Mouse (Mus musculus) testis, adult 2 months (tissue): ENCODE measurements at regions not wholly inside any gene's neighbourhood (a gene's known extent, or its start where the extent isn't known, plus 50 kb on each side); places are given as distances from the start of the nearest gene placed in this dataset.

ENCODE experiments used
- H3K27ac ChIP-seq: fragments of 200-500 bp; 2 replicates; pipeline ENCODE4 v1.5.1; 2012; ENCODE audit warnings: low read depth, low read length; ENCODE audit not compliant: control insufficient read depth, insufficient read depth
- H3K27me3 ChIP-seq: fragments of 200-500 bp; 2 replicates; pipeline ENCODE4 v1.6.1; 2012; ENCODE audit warnings: mild to moderate bottlenecking, low read length, moderate library complexity; ENCODE audit not compliant: control insufficient read depth, insufficient read depth
- H3K36me3 ChIP-seq: fragments of 200-500 bp; 2 replicates; pipeline ENCODE4 v1.6.1; 2012; ENCODE audit warnings: mild to moderate bottlenecking, low read length; ENCODE audit not compliant: control insufficient read depth, insufficient read depth
- H3K4me1 ChIP-seq: fragments of 200-500 bp; 2 replicates; pipeline ENCODE4 v1.6.1; 2012; ENCODE audit warnings: low read length; ENCODE audit not compliant: control insufficient read depth, insufficient read depth
- H3K4me3 ChIP-seq: fragments of 200-500 bp; 2 replicates; pipeline ENCODE4 v1.5.1; 2012; ENCODE audit warnings: low read depth, mild to moderate bottlenecking, low read length, moderate library complexity, mixed read lengths; ENCODE audit not compliant: control insufficient read depth
- CTCF ChIP-seq: fragments of 200-500 bp; IDR thresholded peaks from 2 replicates; pipeline ENCODE4 v1.5.1; 2012; ENCODE audit warnings: low read depth, mild to moderate bottlenecking, inconsistent platforms, low read length, moderate library complexity; ENCODE audit not compliant: control insufficient read depth, insufficient read depth, insufficient replicate concordance
- POLR2A ChIP-seq: fragments of 200-500 bp; IDR thresholded peaks from 2 replicates; pipeline ENCODE4 v1.6.1; 2012; ENCODE audit warnings: low read depth, mild to moderate bottlenecking, inconsistent platforms, low read length, moderate library complexity; ENCODE audit not compliant: control insufficient read depth

DNA sequence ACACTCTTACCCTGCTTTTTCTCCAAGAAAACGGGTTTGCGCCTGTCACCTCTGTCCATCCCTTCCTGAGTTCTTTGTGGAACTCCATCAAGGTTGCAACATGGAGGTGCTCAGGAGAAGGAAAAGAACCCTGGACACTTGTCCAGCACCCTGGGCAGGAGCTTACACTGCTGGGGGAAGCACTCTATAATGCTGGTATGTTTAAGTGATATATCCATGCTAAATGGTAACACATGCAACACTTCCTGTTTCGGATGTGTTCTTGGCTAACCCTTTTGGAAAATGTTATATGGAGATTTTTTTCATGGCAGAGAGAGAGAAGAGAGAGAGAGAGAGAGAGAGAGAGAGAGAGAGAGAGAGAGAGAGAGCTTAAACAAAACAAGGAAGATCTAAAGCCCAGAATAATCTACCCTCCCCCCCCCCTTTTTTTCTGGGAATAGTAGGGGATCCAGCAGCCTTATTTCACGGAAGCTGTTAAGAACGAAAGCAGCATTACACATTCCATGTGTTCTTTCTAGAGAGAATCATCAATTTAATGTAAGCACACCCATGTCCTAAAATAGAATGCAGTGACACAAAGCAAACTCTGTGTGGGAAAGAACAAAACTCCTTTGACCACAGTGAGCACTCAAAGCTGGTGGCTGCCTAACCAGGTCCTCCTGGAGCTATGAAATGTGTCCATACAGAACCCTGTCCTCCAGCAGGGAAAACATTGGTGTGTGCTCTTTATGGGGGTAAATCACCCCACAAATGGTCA lies 272.6 kb downstream of the Pten start:
- no peaks in the 10 kb centered on the region for H3K36me3 ChIP-seq
- H3K4me3 ChIP-seq = no peak overlapping the region
- TF ChIP-seq CTCF (no peak), POLR2A (no peak)
- H3K27me3 ChIP-seq = no peaks in the 10 kb centered on the region
- H3K27ac ChIP-seq = no peak overlapping the region
- H3K4me1 ChIP-seq = no peaks in the 10 kb centered on the region

DNA sequence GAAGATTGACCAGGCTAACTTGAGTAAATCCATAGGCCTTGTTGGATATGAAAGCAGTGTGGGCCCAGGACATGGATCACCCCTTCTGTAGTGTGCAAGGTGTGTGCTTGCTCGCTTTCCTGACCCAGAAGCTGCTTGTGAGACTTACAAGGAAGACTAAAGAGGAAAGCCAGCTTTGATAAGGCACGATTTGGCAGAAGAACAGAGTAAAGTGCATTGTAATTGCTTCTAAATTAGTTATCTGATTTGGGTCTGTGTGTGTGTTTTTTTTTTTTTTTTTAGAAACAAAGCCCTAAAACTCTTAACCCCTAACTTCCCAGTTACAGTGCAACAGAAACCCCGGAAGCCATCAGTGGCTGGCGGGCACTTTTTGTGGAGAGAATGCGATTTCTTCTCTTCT lies 283.2 kb downstream of the Pten start:
- H3K4me1 ChIP-seq = no peaks in the 10 kb centered on the region

DNA sequence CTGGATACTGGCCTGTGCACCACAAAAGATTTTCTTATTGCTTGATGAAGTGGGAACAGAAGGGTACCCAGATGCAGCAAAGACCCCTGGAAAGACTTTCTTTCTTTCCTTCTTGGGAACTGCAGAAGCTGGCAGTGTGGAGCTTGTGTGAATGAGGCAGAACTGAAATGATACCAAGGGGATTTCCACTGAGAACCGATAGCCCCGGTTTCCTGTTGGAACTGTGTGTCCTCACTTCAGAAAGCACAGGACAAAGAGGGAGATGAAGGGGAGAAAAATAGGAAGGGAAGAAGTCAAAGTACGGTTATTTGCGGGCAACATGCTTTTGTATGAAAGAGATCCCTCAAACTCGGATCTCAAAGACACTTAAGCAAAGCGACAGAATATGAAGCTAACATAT lies 283.7 kb downstream of the Pten start:
- Histone ChIP-seq H3K27me3 (no peaks in the 10 kb centered on the region), H3K36me3 (no peaks in the 10 kb centered on the region), H3K4me3 (no peak overlapping the region), H3K27ac (no peak overlapping the region), H3K4me1 (no peaks in the 10 kb centered on the region)
- no peak for TF ChIP-seq POLR2A
- no peak for TF ChIP-seq CTCF

More for the DNA sequence above, 283.2 kb downstream of the Pten start:
- Histone ChIP-seq H3K4me3 (no peak overlapping the region), H3K27me3 (no peaks in the 10 kb centered on the region), H3K27ac (no peak overlapping the region), H3K36me3 (no peaks in the 10 kb centered on the region)
- TF ChIP-seq CTCF = no peak
- no peak for TF ChIP-seq POLR2A

DNA sequence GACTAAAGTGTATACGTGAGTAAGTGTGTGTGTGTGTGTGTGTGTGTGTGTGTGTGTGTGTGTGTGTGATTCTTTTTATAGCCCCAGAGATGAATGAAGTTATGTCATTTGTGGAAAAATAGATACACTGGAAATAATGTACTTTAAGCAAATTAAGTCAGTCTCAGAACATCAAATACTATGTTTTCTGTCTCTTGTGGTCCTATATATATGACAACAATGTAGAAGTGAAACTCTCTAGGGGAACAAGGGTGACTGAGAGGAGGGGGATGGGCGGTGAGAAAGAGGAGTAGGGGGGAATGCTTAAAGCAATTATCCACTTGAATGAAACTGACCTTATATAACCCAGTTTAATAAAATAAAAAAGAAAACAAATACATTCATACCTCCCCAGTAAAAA lies 285.5 kb downstream of the Pten start:
- H3K27me3 ChIP-seq = no peaks in the 10 kb centered on the region
- no peaks in the 10 kb centered on the region for H3K36me3 ChIP-seq
- TF ChIP-seq POLR2A (no peak), CTCF (no peak)
- H3K27ac ChIP-seq = no peak overlapping the region
- no peaks in the 10 kb centered on the region for H3K4me1 ChIP-seq
- H3K4me3 ChIP-seq = no peak overlapping the region

DNA sequence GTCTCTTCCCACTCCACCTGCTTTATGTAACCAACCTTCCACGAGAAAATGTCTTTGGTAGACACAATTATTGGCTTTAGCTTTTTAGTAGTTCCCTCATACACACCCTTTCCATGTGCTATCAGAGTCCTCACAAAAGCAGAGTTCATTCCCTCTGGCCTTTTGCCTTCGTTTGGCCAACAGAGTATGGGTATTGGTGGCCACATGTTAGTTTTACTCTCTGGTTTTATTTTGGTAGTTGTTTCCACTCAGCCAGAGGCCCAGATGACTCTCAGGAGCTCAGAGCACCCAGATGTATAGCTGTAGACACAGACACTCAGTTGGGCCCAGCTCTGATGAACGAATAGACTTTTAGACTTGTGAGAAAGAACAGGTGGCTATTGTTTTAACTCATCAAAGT lies 286.4 kb downstream of the Pten start:
- H3K27me3 ChIP-seq = no peaks in the 10 kb centered on the region
- no peak overlapping the region for H3K27ac ChIP-seq
- H3K4me1 ChIP-seq = no peaks in the 10 kb centered on the region
- no peak overlapping the region for H3K4me3 ChIP-seq
- no peaks in the 10 kb centered on the region for H3K36me3 ChIP-seq
- TF ChIP-seq CTCF = no peak
- no peak for TF ChIP-seq POLR2A

DNA sequence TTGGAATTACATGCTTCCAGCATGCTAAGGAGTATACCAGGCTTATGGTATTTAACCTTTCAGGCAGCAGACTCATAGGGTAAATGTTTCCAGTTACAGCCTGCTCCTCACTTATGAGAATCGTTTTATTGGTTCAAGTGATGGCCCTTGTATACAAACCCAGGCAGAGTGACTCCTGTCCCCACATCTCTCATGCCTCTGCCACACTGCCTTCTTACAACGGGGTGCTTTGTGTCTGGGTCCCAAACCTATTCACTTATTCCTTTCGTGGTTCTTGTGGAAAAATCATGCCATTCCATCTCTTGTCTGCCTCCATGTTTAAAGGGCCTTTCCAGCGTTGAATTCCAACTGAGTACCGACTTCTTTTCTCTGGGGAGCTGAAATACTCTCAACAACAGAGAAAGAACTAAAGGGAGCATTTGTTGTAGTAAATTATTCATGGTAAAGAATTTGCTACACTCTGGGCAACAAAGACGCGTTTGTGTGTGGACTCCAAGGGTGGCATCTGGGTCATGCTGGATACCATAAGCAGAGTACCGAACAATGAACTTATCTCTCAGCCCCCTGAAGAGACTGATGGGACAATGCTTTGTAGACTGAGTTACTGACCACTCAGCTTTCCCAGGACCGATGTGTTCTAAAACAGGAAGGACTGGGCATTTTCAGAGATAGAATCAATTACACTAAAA lies 291.6 kb downstream of the Pten start:
- no peak overlapping the region for H3K27ac ChIP-seq
- H3K36me3 ChIP-seq = no peaks in the 10 kb centered on the region
- no peaks in the 10 kb centered on the region for H3K4me1 ChIP-seq
- no peak overlapping the region for H3K4me3 ChIP-seq
- TF ChIP-seq POLR2A (no peak), CTCF (no peak)
- H3K27me3 ChIP-seq = no peaks in the 10 kb centered on the region

DNA sequence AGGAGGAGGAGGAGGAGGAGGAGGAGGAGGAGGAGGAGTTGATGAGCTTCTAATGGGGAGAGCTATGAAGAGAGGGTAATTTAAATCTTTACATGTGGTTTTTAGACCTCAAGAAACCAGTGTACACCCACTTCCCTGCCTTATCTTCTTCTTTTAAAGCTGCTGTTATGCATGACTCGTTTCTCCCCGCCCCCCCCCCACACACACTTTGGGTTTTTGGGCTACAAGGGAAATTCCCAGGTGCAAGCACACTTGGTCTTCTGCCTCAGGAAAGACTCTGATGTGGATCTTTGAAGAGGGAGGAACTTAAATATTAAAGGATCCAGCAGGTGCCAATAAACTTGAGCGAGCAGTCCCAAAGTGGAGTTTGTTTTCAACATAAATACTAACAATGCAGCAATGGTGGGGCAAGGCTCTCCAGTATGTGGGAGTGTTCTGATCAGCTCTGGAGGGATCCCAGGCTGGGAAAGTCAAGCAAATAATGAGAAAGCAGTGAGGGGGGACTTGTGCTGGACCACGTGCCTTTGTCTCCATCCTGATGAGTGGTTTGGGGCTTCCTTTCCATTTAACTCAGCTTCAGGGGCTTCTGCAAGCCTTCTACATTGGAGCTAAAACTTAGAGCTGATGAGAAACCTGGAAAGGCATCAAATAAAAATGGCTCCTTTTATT lies 296.0 kb downstream of the Pten start:
- TF ChIP-seq CTCF (no peak), POLR2A (no peak)
- Histone ChIP-seq H3K4me1 (no peaks in the 10 kb centered on the region), H3K27ac (no peak overlapping the region), H3K27me3 (no peaks in the 10 kb centered on the region), H3K36me3 (no peaks in the 10 kb centered on the region), H3K4me3 (no peak overlapping the region)
